ENCODE assay signal across 11 mouse cellular contexts in the genomic region with DNA sequence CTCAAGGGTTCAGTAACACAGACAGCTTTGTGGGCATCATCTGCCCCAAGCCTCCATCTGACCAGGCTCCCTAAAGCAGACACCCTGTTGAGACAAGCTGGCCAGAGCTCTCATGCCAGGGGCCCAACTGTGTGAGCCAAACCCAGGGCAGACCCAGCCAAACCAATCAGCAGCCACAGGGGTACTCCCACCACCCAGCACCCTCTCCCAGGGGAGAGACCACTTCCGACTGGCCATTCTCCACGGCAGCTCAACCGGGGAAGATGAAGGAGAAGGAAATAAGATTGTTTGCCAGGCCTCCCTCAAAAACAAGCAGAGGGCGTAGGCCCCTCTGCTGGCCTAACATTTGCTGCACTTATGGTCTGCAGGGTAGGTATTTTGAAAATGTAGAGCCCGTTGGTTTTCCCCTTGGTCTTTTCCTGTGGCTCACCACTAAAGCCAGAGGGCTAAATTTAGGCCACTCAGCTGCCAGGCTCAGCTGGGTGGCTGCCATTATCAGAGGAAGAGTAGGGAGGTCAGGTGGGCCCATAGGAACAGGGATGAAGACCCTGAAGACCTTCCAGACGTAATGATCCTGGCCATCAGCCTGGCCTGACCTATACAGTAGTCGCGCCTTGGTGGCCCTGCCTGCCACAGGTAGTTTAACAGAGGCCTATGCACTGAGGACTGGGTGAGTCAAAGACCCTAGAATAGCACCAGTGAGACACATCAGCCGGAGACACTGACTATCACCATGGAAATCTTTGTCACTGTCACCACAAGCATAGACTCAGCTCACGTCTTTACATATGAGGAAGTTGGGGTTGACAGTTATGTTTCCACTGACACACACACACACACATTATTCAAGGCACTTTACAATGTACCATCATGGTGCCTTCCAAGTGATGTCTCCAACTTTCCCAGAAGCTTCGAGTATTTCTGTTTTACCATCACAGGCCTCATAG.
DNase-seq lines count a peak whose midpoint lies in the region; ATAC-seq and TF ChIP-seq lines count a peak whose summit lies in the region.
"Had no signal": no experiment of that assay in that cellular context is flagged by ENCODE, and none has a peak within 500 bp of the region (broad histone marks: within the 10 kb centered on the region; RNA-seq: fewer than 3 reads in every experiment).

No protein-coding gene starts in this region.

- H3K36me3 ChIP-seq in forebrain, postnatal 0 days (ENCODE audit: insufficient read depth) = no peaks in the 10 kb centered on the region
- H3K36me3 ChIP-seq in forebrain, embryonic 13.5 days (ENCODE audit: poor library complexity, severe bottlenecking) = no peaks in the 10 kb centered on the region
- no peaks in the 10 kb centered on the region for H3K36me3 ChIP-seq in spleen, adult 2 months (ENCODE audit: control insufficient read depth, insufficient read depth, low read length)

- WGBS in forebrain, postnatal 0 days = 70% methylated on average over 11 of the region's 11 CpGs
- WGBS in forebrain, embryonic 13.5 days = 90% methylated on average over 11 of the region's 11 CpGs
- 20% methylated on average over 11 of the region's 11 CpGs for WGBS in spleen, adult 2 months

- no peak for TF ChIP-seq CTCF in forebrain, postnatal 0 days (IDR thresholded peaks at IDR 0.05; ENCODE audit: low read depth)
- TF ChIP-seq CTCF in spleen, adult 2 months (IDR thresholded peaks at IDR 0.05; ENCODE audit: extremely low read depth, insufficient read depth, insufficient read length, insufficient replicate concordance) = no peak

- no peak overlapping the region for H3K4me3 ChIP-seq in forebrain, postnatal 0 days (ENCODE audit: low read depth, low read length)
- H3K4me3 ChIP-seq in forebrain, embryonic 13.5 days = no peak overlapping the region
- no peak overlapping the region for H3K4me3 ChIP-seq in spleen, adult 2 months (ENCODE audit: extremely low read depth, insufficient read depth, insufficient read length)

- TF ChIP-seq POLR2A in spleen, adult 2 months (IDR thresholded peaks at IDR 0.05; ENCODE audit: low read depth, low read length) = no peak

- H3K27me3 ChIP-seq in forebrain, postnatal 0 days (ENCODE audit: insufficient read depth, low read length) = no peaks in the 10 kb centered on the region
- no peaks in the 10 kb centered on the region for H3K27me3 ChIP-seq in forebrain, embryonic 13.5 days
- H3K27me3 ChIP-seq in spleen, adult 2 months (ENCODE audit: control insufficient read depth, insufficient read depth, low read length) = no peaks in the 10 kb centered on the region

- no peak for DNase-seq in forebrain, postnatal 0 days
- peak; percentile 2 for DNase-seq in spleen, adult 12 weeks (ENCODE audit: low spot score)
- DNase-seq in spleen, postnatal 4 days (ENCODE audit: low spot score in 2 of 2) = no peak
- DNase-seq in cerebellum, postnatal 36 days = peak; percentile 63 to 64
- DNase-seq in spleen, adult 2 months (ENCODE audit: low read depth in 1 of 2, low spot score in 2 of 2) = peak; percentile 10 to 67
- no peak for DNase-seq in c-Kit-positive CD71-positive TER-119-positive erythroid progenitor cells, embryonic 14.5 days (ENCODE audit: low spot score)
- DNase-seq in kidney, adult 11 months = no peak
- DNase-seq: adrenal gland, postnatal 36 days; lung, adult 2 months had no signal

- H3K27ac ChIP-seq in forebrain, postnatal 0 days (ENCODE audit: low read depth, low read length) = no peak overlapping the region
- no peak overlapping the region for H3K27ac ChIP-seq in forebrain, embryonic 13.5 days
- peak overlapping the region; percentile 74 for H3K27ac ChIP-seq in spleen, adult 2 months (ENCODE audit: insufficient read depth, low read length)

- H3K4me1 ChIP-seq in forebrain, postnatal 0 days (ENCODE audit: insufficient read depth) = peaks cover 10% of the 10 kb centered on the region; the same call in 1 of the 2 replicates
- peaks cover 55% of the 10 kb centered on the region for H3K4me1 ChIP-seq in forebrain, embryonic 13.5 days
- peaks cover 12% of the 10 kb centered on the region; the same call in 1 of the 2 replicates for H3K4me1 ChIP-seq in spleen, adult 2 months (ENCODE audit: control insufficient read depth, insufficient read depth, insufficient read length)

- H3K9me3 ChIP-seq in forebrain, postnatal 0 days (ENCODE audit: low read length) = no peaks in the 10 kb centered on the region
- H3K9me3 ChIP-seq in forebrain, embryonic 13.5 days (replicated peaks) = no peaks in the 10 kb centered on the region

- no peak overlapping the region for H3K4me2 ChIP-seq in forebrain, postnatal 0 days (ENCODE audit: low read depth)
- H3K4me2 ChIP-seq in forebrain, embryonic 13.5 days = no peak overlapping the region

- H3K9ac ChIP-seq in forebrain, postnatal 0 days = no peak overlapping the region
- H3K9ac ChIP-seq in forebrain, embryonic 13.5 days = no peak overlapping the region

- peak; percentile 36; the same call in 1 of the 2 replicates for ATAC-seq in forebrain, postnatal 0 days
- no peak for ATAC-seq in forebrain, embryonic 13.5 days
- ATAC-seq: forebrain, embryonic 14.5 days had no signal

Comparison
In these comparisons a context has a peak if more than half of its experiments do, and no peak if none do; other contexts are left out.
1. DNase-seq: peak in spleen, adult 12 weeks (single experiment), cerebellum, postnatal 36 days (2 of 2) and spleen, adult 2 months (2 of 2); none in forebrain, postnatal 0 days (single experiment), spleen, postnatal 4 days (0 of 2), c-Kit-positive CD71-positive TER-119-positive erythroid progenitor cells, embryonic 14.5 days (single experiment) and kidney, adult 11 months (single experiment).